Mouse (Mus musculus) urinary bladder, postnatal 4 days (tissue): ENCODE measurements around the gene Gpr173.

Source experiments
- DNase-seq, 2 experiments: peaks; one replicate each; pipeline ENCODE4 v3.0.0; 2021 to 2022; ENCODE audit warnings: low spot score in 2 of 2

Gpr173 gene

DNA sequence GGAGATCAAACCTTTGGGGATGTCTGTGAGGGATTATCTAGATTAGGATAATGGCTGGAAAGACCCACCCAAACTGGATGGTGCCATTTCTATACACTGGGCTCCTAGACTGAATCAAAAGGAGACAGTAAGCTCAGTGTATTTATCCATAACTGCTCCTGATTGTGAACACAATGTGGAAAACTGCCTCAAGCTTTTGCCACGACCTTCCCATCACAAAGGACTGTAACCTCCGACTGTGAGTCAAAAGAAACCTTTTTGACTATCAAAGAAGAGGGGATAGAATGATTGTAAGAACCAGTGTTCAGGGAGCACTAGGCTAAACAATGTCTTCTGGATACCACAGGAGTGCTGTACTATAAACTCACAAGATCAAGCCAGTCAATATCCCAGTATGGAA lies 62.3 kb downstream of the Gpr173 start:
- no peak for DNase-seq
